Mouse (Mus musculus) thymus, adult 2 months (tissue): Measurements from ENCODE around the gene Hoxc6.

Experiments used
- CTCF ChIP-seq: fragments of 200-500 bp; IDR thresholded peaks from 2 replicates; pipeline ENCODE4 v1.5.1; 2012; ENCODE audit warnings: mild to moderate bottlenecking, control low read depth, low read length, moderate library complexity, borderline replicate concordance; ENCODE audit not compliant: control insufficient read depth, poor library complexity, insufficient read depth; ENCODE audit errors: extremely low read depth
- POLR2A ChIP-seq: fragments of 200-500 bp; IDR thresholded peaks from 2 replicates; pipeline ENCODE4 v1.6.1; 2012; ENCODE audit warnings: mild to moderate bottlenecking, low read length, control low read depth, moderate library complexity; ENCODE audit not compliant: control insufficient read depth, poor library complexity, insufficient read depth; ENCODE audit errors: extremely low read depth

DNA sequence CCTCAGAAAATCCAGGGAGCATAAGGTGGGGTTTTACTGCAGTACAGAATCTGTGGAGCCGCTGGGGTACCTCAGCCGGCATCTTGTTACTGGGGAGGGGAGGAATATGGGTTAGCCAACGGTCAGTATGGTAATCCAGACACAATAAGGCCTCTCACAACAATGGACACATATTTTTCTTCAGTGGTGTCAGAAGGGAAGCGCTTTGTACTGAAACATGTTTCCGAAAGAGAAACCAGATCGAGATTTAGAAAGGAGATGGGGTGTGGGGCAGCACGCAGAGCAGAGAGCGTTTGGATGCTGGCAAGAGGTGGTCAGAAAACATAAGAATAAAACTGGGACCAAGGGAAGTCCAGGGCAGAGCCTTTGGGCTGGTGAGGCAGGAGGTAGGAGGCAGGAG is 32.1 kb downstream of the Hoxc6 start:
- no peak for TF ChIP-seq CTCF
- no peak for TF ChIP-seq POLR2A
